Mouse (Mus musculus) cerebellum, adult 11 months (tissue): ENCODE measurements around the gene 1700029J07Rik.

Experiments used
- DNase-seq: peaks from one replicate; pipeline ENCODE4 v3.0.0; 2022

The 1700029J07Rik gene

DNA sequence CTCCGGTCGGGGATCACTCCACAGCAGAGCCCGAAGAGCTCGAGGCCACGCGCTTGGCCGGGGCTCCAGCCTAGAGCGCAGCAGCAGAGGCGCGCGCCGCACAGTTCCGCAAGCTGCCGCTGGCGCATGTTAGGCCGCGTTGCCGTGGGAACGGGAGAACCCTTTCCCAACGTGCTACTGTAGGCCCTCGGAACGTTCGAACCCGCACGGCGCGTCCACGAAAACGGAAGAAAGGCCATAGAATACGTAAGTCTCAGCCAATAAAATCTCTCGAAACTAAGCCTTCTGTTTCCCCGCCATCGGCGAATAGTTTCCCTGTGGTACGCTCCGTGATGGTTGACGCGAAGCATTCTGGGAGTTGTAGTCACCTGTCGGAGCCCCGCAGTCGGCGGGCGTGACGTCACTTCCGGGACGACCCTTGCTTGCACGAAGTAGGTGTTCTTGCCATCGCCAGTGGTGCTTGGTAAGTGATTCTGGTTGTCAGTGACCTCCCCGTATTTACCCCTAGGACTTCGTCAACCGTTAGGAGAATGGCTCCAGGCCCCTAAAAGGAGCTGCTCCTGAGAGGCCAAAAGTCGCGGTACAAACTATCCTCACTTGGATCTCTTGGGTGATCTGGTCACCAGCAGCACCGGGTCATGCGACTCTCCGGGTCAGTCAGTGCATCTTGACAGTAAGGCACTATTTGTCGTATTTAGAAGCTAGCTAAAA lies at the start of gene 1700029J07Rik, which contains the start of gene Ufsp2:
TSS of gene 1700029J07Rik (minus strand) at position 127 of the 711 bp plus-strand sequence.
TSS of gene Ufsp2 (plus strand) at position 403 of the 711 bp plus-strand sequence.
- peak; percentile 98 for DNase-seq

- DNase-seq = no peak
Measured at GRCm38 (mm10) chr8:46024392-46024791, 49.3 kb upstream of the 1700029J07Rik start.

DNA sequence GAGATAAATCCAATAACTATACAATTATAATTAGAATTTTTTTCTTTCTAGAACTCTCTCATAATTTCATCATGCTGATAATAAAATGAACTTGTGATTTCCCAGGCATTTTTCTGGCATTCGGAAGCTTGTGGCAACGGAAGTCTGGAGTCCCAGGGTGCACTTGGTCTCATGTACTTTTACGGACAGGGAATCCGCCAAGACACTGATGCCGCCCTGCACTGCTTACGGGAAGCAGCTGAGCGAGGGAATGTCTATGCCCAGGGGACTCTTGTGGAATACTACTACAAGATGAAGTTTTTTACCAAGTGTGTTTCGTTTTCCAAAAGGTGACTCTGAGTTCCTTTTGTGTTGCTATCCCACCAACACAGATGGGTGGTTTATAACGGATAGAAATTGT lies 47.7 kb upstream of the 1700029J07Rik start:
- no peak for DNase-seq

- DNase-seq = no peak
Measured at GRCm38 (mm10) chr8:46022203-46022602, 47.2 kb upstream of the 1700029J07Rik start.

DNA sequence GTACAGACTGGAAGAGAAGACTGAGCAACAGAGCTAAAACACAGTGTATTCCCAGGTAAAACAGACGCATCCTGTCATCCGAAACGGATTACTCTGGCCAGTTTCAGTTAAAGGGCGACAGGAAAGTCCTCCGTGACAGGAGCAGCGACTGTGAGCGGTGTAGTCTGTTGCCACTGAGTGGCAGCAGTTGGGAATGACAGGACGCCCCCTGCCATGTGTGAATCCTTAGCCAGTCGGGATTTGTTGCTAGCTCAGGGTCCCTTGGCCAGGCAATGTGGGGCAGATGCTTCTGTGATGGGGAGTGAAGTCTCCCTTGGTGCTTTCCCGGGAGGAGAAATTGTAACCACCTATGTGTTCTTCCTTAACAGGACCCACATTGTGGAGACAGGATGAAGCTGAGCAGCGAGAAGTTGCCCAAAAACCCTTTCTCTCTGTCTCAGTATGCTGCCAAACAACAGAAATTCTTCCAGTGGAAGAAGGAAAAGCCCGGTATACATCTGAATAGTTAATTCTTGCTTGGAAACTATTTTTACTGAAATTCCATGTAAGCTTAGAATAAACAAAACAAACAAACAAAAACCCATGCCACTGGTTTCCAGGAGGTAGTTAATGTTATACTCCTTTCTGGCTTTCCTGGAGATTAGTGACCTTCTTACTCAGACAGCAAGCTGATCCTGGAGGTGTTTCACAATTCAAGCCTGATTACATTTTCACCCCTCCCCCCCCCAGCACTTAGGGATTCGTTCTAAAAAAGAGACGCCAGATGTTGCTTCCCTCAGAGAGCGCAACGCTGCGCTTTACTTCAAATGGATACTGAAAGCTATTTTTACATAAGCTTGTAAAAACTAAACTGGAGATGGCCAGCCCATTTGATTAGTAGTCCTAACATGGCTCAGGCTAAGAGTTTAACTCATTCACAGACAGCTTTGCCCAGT lies 36.0 kb upstream of the 1700029J07Rik start:
- no peak for DNase-seq

DNA sequence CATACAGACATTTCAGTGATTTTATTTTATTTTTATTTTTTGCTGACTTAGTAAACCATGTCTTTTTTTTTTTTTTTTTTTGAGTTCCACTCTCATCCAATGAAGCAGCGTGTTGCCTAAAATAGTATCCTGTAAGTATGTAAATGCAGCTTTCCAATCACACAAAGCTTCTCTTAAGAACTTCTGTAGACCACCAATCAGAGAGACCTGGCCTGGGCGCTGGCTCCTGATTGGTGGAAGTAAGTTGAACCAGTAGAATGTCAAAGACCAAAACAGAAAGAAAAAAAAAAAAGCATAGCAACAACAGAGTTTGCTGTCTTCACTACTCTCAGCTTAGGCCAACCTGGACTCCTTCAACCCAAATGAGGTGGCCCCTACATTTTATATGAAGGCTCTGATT lies 35.3 kb upstream of the 1700029J07Rik start:
- DNase-seq = no peak

GRCm38 (mm10) chr8:46007050-46007672 lies 32.1 kb upstream of the 1700029J07Rik start:
- no peak for DNase-seq

DNA sequence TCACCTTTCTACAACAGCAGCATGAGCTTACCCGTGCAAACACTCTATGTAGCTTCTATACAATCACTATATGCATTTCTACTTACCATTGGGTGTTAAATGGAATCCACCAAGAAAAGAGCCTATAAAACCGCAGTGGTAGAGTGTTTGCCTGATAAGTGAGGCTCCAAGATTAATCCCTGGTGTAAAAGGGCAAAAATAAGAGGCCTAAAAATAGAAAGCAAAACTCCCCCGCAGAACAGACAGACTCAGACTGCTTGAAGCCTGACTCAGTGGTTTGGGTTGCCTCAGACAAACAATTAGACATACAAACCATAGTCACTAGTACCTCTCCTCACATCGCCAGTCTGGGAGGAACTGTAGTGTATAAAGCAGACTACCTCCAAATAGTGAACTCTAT lies 30.5 kb upstream of the 1700029J07Rik start, which contains the start of gene Ankrd37:
TSS of gene Ankrd37 (minus strand) at position 112 of the 400 bp plus-strand sequence.
- DNase-seq = no peak

DNA sequence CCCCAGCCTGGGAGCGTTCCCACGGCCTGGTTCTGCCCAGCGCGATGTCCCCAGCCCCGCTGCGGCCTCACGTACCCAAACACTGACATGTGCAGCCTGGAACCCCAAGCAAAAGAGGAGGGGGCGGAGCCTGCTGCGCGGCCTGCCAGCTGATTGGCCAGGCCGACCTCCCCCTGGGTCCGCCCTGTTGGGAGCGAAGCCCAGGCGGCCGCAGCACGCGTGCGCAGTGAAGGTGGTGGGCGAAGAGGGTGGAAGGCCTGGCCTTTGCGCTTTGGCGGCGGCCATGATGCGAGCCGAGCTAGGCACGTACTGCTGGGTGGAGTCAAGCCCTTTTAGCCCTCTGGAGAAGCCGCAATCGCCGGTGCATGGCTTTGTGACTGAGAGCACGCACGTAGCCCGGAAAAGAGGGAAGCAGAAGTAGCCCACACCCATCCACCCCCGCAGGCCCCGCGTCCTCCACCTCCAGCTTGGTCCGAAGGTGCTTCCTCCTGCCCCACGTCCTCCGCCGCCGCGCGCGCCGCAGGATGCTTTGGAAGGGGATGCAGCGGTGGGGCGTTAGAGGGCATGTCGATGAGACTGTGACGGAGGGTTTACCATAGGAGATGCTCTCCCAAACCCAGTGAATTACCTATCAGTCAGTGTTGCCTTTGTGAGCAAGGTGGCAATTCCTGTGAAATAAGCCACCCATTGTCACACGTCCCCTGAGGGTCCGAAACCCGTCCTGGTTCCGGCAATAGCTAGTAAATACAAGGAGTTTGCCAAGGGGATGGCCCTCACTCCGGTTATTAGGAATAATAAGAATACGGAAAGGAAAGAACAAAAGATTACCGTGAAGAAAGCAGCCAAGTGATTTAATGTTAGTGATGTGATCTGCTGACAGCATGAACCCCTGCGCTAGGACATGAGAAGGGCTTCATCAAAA lies 25.0 kb upstream of the 1700029J07Rik start:
- peak; percentile 100 for DNase-seq

- DNase-seq = no peak
Measured at GRCm38 (mm10) chr8:45999138-45999783, 24.2 kb upstream of the 1700029J07Rik start, which contains the start of gene Lrp2bp. Gene Lrp2bp (plus strand): TSS chr8:45999303.

DNA sequence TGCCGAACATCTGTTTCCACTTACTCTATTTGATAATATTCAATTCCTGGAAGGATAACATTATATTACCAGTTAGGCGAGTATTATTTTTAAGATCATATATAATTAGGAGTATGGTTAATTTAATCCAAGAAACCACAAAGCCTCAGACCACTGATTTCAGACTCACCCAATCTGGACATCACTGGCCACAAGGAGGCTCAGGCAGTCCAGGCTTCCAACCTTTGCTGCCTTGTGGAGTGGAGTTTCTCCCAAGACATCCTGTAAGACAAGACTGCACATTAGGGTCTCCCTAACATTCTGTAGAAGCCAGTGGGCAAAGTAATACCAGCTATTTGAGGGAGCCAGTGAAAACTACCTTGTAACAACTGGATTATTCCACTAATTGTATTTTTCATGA lies 23.2 kb upstream of the 1700029J07Rik start:
- DNase-seq = no peak

- DNase-seq = no peak
Measured at GRCm38 (mm10) chr8:45995576-45995975, 20.5 kb upstream of the 1700029J07Rik start.

- no peak for DNase-seq
Measured at GRCm38 (mm10) chr8:45994111-45994510, 19.1 kb upstream of the 1700029J07Rik start.

DNA sequence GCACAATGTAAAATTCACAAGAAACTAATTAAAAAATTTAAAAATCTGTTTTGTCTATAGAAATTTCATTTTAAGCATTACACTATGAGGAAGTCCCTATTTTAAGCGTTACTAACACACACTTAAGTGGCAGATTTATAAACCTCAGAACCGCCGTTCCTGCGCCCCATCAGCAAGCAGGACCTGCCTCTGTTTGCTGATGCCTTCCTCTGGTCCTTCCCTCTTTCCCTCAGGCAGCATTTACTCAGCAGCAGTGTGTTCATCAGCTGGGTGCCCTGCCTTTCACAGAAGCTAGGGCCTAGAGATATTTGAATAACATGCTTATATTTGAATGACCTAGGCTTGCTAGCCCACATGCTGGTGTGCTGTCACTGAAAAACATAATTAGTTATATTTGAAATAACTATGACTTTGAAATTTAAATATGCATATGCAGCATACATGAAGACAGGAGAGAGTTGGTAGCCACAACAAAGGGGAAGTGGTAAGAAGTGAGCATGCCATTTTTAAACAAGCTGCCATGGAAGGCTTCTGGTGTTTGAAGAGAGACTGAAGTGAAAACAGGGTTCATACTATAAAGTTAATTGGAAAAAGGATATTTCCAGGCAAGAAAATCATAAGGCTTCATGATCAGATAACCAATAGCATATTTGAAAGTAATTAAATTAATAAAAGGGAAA lies 15.7 kb upstream of the 1700029J07Rik start:
- no peak for DNase-seq

GRCm38 (mm10) chr8:45988189-45988588 lies 13.1 kb upstream of the 1700029J07Rik start:
- DNase-seq = no peak

DNA sequence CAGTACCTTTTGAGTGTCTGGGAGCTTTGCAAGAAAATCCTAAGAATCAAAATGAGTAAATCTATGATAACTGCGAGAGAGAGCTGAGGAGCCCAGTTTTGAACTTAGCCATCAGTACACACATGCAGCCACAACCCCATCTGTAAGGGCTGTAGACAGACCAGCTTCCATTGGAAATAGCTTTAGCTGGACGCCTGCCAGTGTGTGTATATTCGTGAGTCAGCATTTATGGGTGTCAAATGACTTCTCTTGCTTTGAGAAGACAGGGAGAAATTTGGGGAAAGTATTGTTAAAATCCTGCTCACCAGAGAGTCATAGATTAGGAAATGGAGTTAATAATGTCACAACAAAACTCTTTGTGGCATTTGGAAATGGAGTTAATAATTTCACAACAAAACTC lies 11.6 kb upstream of the 1700029J07Rik start:
- no peak for DNase-seq

DNA sequence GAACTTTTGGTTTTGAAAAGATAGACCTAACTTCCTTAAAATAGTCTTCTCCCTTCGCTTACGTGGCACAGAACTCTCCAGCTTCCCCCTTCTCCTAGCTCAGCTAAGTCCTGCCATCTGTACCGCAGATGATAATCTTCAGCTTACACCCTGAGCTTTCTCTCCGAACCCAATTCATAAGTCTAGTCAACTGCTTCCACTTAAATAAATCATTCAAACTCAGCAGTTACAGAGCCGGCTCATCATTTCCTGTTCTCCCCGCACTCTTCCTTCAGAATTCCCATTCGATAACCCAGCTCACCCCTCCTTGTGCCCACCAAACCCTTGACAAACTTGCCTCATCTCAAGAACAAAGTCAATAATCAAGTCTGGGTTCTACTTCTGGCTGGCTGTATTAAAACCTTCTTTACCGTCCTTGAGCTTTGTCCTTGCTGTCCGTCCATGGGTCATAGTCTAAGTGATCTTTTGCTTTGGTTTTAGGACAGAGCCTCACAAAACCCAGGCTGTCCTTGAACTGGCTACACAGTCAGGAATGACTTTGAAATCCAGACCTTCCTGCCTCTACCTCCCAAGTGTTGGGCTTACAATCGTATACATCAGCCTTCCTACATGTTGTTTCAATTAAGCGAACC lies 901 bp upstream of the 1700029J07Rik start:
- DNase-seq = no peak

DNA sequence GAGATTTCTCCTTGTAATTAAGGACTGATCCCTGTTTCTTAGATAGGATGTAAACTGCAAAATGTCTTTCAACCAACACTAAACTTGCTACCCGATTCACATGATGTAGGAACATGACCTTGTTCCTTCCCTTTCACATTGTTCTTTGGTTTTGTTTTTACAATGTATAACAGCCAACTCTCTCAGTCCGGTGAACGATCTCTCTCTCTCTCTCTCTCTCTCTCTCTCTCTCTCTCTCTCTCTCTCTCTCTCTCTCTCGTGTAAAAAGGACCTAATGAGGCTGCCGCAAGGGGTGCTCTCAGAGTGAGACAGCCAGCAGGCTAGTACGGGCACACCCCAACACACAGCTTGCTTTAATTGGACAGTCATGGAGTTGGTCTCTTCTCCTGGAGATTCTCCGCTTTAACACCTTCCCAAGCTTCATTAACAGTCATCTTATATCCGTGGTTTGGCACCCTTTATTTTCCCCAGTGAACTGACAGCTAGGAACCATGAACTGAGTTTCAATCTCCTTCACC lies 1.0 kb downstream of the 1700029J07Rik start:
- DNase-seq = no peak

GRCm38 (mm10) chr8:45970894-45971293 lies 4.2 kb downstream of the 1700029J07Rik start:
- no peak for DNase-seq

DNA sequence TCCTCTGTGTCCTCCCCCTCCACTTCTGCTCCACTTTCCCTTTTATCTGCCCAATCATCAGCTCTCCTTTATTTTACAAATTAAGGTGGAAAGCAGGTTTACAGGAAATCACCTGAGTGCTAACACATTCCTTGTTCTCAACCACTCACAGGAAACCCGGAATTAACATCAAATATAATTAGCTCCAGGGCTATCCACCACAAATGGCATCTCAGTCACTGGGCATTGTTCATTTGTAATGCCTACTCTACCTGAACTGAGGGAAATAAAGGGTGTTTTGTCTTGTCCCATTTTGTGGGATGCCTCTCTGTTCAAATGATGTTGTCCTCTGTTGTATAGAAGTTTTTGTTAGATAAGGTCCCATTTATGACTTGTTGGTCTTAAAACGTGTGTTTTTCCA lies 24.4 kb downstream of the 1700029J07Rik start:
- DNase-seq = no peak
